Mouse (Mus musculus): Measurements from ENCODE around the gene Pik3r5. TPM values are rescaled to one million over a fixed set of nuclear protein-coding genes. Genes with fewer than 3 reads are reported as not detected.

Pik3r5 gene
- polyA plus RNA-seq, 1 experiment from 2014 or later: 0.79 TPM

DNA sequence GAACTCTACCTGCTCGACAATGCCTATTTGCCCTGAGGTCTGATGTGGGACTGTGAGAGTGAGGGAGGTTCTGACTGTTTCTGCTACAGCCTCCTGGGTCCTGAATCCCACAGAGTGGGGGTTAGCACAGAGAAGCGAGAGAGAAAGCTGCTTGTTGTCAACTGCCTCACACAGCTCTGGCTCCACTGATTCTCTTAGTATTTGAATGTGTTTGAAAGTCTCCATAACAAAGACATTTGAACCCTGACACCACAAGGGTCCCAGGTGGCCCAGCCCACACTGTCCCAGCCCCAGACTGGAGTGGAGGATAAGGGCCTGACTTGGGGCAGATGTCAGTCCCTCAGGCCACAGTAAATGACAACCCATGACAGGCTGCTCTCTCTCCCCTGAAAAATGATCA is 57.3 kb downstream of the Pik3r5 start:
- 10% methylated on average over 2 of the region's 2 CpGs for WGBS
- no peak overlapping the region for H3K4me2 ChIP-seq
- no peaks in the 10 kb centered on the region for H3K9me3 ChIP-seq
- no peaks in the 10 kb centered on the region for H3K36me3 ChIP-seq
- peaks cover 8% of the 10 kb centered on the region for H3K4me1 ChIP-seq
- no peak for ATAC-seq (ENCODE audit: insufficient number of reproducible peaks, insufficient read depth, low FRiP score, low TSS enrichment, low read depth)
- no peak overlapping the region for H3K9ac ChIP-seq
- no peak overlapping the region for H3K4me3 ChIP-seq
- no peak overlapping the region for H3K27ac ChIP-seq
- no peaks in the 10 kb centered on the region for H3K27me3 ChIP-seq

- Histone ChIP-seq H3K27me3 (no peaks in the 10 kb centered on the region), H3K27ac (no peak overlapping the region), H3K36me3 (no peaks in the 10 kb centered on the region), H3K9ac (no peak overlapping the region), H3K4me3 (no peak overlapping the region), H3K4me1 (peaks cover 8% of the 10 kb centered on the region), H3K4me2 (no peak overlapping the region), H3K9me3 (no peaks in the 10 kb centered on the region)
- no peak for ATAC-seq (ENCODE audit: insufficient number of reproducible peaks, insufficient read depth, low FRiP score, low TSS enrichment, low read depth)
- 88% methylated on average over 11 of the region's 11 CpGs for WGBS
Observed at GRCm38 (mm10) chr11:68492592-68492991, 60.7 kb downstream of the Pik3r5 start.

GRCm38 (mm10) chr11:68493760-68494159 is 61.8 kb downstream of the Pik3r5 start:
- no peak overlapping the region for H3K27ac ChIP-seq
- H3K27me3 ChIP-seq: no peaks in the 10 kb centered on the region
- no peak overlapping the region for H3K9ac ChIP-seq
- peaks cover 8% of the 10 kb centered on the region for H3K4me1 ChIP-seq
- ATAC-seq (ENCODE audit: insufficient number of reproducible peaks, insufficient read depth, low FRiP score, low TSS enrichment, low read depth): no peak
- H3K36me3 ChIP-seq: no peaks in the 10 kb centered on the region
- H3K9me3 ChIP-seq: no peaks in the 10 kb centered on the region
- H3K4me2 ChIP-seq: no peak overlapping the region
- no peak overlapping the region for H3K4me3 ChIP-seq
- WGBS: 83% methylated on average over 5 of the region's 5 CpGs

DNA sequence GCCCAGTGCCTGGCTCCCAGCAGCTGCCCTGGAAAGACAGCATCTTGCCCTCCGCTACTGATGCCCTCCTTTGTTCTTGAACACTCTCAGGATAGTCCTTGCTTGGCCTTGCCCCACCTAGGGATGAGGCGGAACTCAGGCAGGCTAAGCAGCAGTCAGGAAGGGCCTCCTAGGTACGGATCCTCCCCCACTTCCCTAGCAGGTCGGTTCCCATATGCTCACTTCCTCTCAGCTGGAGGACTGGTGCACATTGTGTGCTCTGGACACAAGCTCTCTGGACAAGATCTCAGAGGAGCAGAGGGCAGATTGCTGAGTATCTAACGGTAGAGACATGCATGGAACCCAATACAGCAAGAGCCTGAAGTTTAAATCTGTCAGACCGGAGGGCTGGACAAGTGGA is 65.2 kb downstream of the Pik3r5 start:
- Histone ChIP-seq H3K27ac (no peak overlapping the region), H3K36me3 (no peaks in the 10 kb centered on the region), H3K9me3 (no peaks in the 10 kb centered on the region), H3K4me3 (no peak overlapping the region), H3K27me3 (no peaks in the 10 kb centered on the region), H3K4me2 (no peak overlapping the region), H3K9ac (no peak overlapping the region), H3K4me1 (peaks cover 7% of the 10 kb centered on the region; the same call in 1 of the 2 replicates)
- no peak for ATAC-seq (ENCODE audit: insufficient number of reproducible peaks, insufficient read depth, low FRiP score, low TSS enrichment, low read depth)
- 74% methylated on average over 6 of the region's 6 CpGs for WGBS

DNA sequence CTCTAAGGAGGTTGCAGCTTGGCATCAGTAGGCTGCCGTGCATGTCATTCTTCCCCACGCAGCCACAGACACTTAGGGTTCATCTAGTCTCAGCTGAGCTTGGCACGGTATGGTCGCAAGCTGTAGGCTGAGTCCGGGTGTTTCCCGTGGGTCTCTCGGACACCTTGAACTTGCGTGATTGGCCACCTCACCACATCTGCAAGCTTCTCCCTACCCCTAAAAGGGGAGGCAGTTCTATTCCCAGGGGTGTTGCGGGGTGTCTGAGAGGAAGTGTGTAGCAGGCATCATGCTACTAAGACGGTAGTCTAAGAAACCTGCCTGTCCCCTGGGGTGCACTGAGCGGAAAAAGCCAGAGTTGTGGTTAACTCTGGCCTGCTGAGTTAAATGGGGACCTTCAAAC is 66.6 kb downstream of the Pik3r5 start:
- H3K27me3 ChIP-seq: no peaks in the 10 kb centered on the region
- 87% methylated on average over 11 of the region's 11 CpGs for WGBS
- no peaks in the 10 kb centered on the region for H3K9me3 ChIP-seq
- H3K27ac ChIP-seq: no peak overlapping the region
- H3K9ac ChIP-seq: no peak overlapping the region
- no peak overlapping the region for H3K4me3 ChIP-seq
- no peaks in the 10 kb centered on the region for H3K36me3 ChIP-seq
- H3K4me1 ChIP-seq: peaks cover 5% of the 10 kb centered on the region; the same call in 1 of the 2 replicates
- H3K4me2 ChIP-seq: no peak overlapping the region
- no peak for ATAC-seq (ENCODE audit: insufficient number of reproducible peaks, insufficient read depth, low FRiP score, low TSS enrichment, low read depth)

DNA sequence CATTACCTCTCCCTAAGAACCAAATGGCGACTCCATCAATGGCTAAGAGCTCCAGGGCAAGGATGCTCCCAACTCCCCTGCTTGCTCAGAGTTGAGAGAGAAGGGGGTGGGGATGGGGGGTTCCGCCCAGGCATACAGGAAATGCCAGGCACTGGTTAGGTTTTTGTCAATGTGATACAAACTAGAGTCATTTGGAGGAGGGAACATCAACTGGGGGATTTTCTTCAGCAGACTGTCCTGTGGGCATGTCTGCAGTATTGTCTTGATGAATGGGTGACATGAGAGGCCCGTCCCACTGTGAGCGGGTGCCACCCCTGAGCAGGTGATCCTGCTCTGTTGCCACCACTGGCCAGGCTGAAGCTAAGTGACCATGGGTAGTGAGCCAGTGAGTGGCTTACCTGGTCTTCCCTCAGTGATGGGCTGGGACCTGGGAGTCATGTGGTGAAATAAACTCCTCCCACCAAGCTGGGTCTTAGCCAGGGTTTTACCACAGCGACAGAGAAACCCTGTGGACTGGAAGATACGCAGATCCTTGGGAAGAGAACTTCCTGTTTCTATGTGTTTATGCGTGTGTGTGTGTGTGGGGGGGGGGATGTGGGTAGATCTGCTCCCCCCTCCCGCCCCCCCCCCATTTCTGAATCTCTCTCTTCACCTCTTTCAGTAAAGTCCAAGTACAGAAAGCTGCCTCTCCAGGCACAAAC is 67.2 kb downstream of the Pik3r5 start:
- H3K9me3 ChIP-seq: no peaks in the 10 kb centered on the region
- ATAC-seq (ENCODE audit: insufficient number of reproducible peaks, insufficient read depth, low FRiP score, low TSS enrichment, low read depth): no peak
- no peak overlapping the region for H3K9ac ChIP-seq
- WGBS: 66% methylated on average over 8 of the region's 8 CpGs
- no peak overlapping the region for H3K4me2 ChIP-seq
- peaks cover 5% of the 10 kb centered on the region; the same call in 1 of the 2 replicates for H3K4me1 ChIP-seq
- H3K27me3 ChIP-seq: no peaks in the 10 kb centered on the region
- no peaks in the 10 kb centered on the region for H3K36me3 ChIP-seq
- no peak overlapping the region for H3K4me3 ChIP-seq
- no peak overlapping the region for H3K27ac ChIP-seq

GRCm38 (mm10) chr11:68500949-68501350 is 69.0 kb downstream of the Pik3r5 start:
- ATAC-seq (ENCODE audit: insufficient number of reproducible peaks, insufficient read depth, low FRiP score, low TSS enrichment, low read depth): no peak
- Histone ChIP-seq H3K9ac (no peak overlapping the region), H3K27me3 (no peaks in the 10 kb centered on the region), H3K9me3 (no peaks in the 10 kb centered on the region), H3K27ac (no peak overlapping the region), H3K4me2 (no peak overlapping the region), H3K4me3 (no peak overlapping the region), H3K4me1 (peaks cover 5% of the 10 kb centered on the region; the same call in 1 of the 2 replicates), H3K36me3 (no peaks in the 10 kb centered on the region)
- WGBS: 58% methylated on average over 14 of the region's 14 CpGs

GRCm38 (mm10) chr11:68502408-68502807 is 70.5 kb downstream of the Pik3r5 start:
- Histone ChIP-seq H3K27me3 (no peaks in the 10 kb centered on the region), H3K9me3 (no peaks in the 10 kb centered on the region), H3K4me2 (no peak overlapping the region), H3K36me3 (no peaks in the 10 kb centered on the region), H3K4me3 (no peak overlapping the region), H3K27ac (no peak overlapping the region), H3K4me1 (peaks cover 5% of the 10 kb centered on the region; the same call in 1 of the 2 replicates), H3K9ac (no peak overlapping the region)
- 69% methylated on average over 2 of the region's 2 CpGs for WGBS
- ATAC-seq (ENCODE audit: insufficient number of reproducible peaks, insufficient read depth, low FRiP score, low TSS enrichment, low read depth): no peak

- no peak within 1 kb of the TSS for H3K4me3 ChIP-seq
- no peaks in the 10 kb centered on the region for H3K9me3 ChIP-seq
- WGBS: 87% methylated on average over 8 of the region's 8 CpGs
Observed at GRCm38 (mm10) chr11:68502902-68503629, 71.1 kb downstream of the Pik3r5 start, which contains the start of gene Pik3r6. Gene Pik3r6 (plus strand): TSS chr11:68503019.

DNA sequence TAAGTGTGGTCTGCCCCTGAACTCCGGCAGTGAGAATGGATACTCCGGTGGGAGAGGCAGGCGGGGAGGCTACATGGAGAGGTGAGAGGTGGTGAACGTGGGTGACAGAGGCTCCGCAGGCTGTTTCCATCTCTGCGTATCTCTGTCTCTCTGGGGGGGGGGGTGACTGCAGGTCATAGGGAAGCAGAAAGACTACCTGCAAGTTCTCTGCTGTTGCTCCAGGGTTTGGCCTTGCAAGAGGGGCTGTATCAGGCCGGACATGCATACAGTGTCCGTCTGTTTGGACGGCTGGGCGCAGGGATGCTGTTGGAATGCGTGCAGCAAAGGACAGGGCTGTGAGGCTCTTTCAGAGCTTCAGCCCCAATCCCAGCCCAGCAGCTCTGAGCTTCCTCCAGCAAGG is 73.0 kb downstream of the Pik3r5 start:
- ATAC-seq (ENCODE audit: insufficient number of reproducible peaks, insufficient read depth, low FRiP score, low TSS enrichment, low read depth): no peak

More at GRCm38 (mm10) chr11:68502902-68503629, 71.1 kb downstream of the Pik3r5 start, which contains the start of gene Pik3r6:
- Histone ChIP-seq H3K4me1 (peaks cover 5% of the 10 kb centered on the region; the same call in 1 of the 2 replicates), H3K9ac (no peak within 1 kb of the TSS), H3K27ac (no peak within 1 kb of the TSS), H3K4me2 (peak within 1 kb of the TSS; percentile 21), H3K36me3 (no peaks in the 10 kb centered on the region), H3K27me3 (no peaks in the 10 kb centered on the region)
- ATAC-seq (ENCODE audit: insufficient number of reproducible peaks, insufficient read depth, low FRiP score, low TSS enrichment, low read depth): no peak

GRCm38 (mm10) chr11:68507246-68507645 is 75.3 kb downstream of the Pik3r5 start:
- Histone ChIP-seq H3K9me3 (no peaks in the 10 kb centered on the region), H3K4me2 (no peak overlapping the region), H3K4me1 (no peaks in the 10 kb centered on the region), H3K9ac (no peak overlapping the region), H3K36me3 (no peaks in the 10 kb centered on the region), H3K27ac (no peak overlapping the region), H3K27me3 (no peaks in the 10 kb centered on the region), H3K4me3 (no peak overlapping the region)
- ATAC-seq (ENCODE audit: insufficient number of reproducible peaks, insufficient read depth, low FRiP score, low TSS enrichment, low read depth): no peak
- 88% methylated on average over 7 of the region's 7 CpGs for WGBS

More for the DNA sequence above, 73.0 kb downstream of the Pik3r5 start:
- H3K4me1 ChIP-seq: peaks cover 5% of the 10 kb centered on the region; the same call in 1 of the 2 replicates
- H3K4me2 ChIP-seq: no peak overlapping the region
- H3K36me3 ChIP-seq: no peaks in the 10 kb centered on the region
- no peaks in the 10 kb centered on the region for H3K9me3 ChIP-seq
- H3K9ac ChIP-seq: 0 out of 2 replicates have a peak overlapping the region, but pooled peaks have one; percentile 36
- WGBS: 79% methylated on average over 11 of the region's 11 CpGs
- no peak overlapping the region for H3K4me3 ChIP-seq
- no peak overlapping the region for H3K27ac ChIP-seq
- no peaks in the 10 kb centered on the region for H3K27me3 ChIP-seq

- Histone ChIP-seq H3K9me3 (no peaks in the 10 kb centered on the region), H3K4me2 (no peak overlapping the region), H3K9ac (no peak overlapping the region), H3K36me3 (no peaks in the 10 kb centered on the region), H3K4me1 (no peaks in the 10 kb centered on the region), H3K27ac (no peak overlapping the region), H3K27me3 (no peaks in the 10 kb centered on the region), H3K4me3 (no peak overlapping the region)
- ATAC-seq (ENCODE audit: insufficient number of reproducible peaks, insufficient read depth, low FRiP score, low TSS enrichment, low read depth): no peak
- 64% methylated on average over 5 of the region's 5 CpGs for WGBS
Observed at GRCm38 (mm10) chr11:68508619-68509018, 76.7 kb downstream of the Pik3r5 start.

Data from embryonic facial prominence, embryonic 13.5 days (tissue).